Mouse (Mus musculus) midbrain, embryonic 11.5 days (tissue): ENCODE results near the gene Arhgap15. TPM values are rescaled to one million over a fixed set of nuclear protein-coding genes. Genes with fewer than 3 reads are reported as not detected.

ENCODE experiments used
- ATAC-seq: fragments of 200-750 bp; cut with Nextera tagmentation; 2 replicates; pipeline ENCODE4 v1.8.0; 2017; ENCODE audit warnings: moderate TSS enrichment, moderate library complexity; ENCODE audit not compliant: low FRiP score
- DNase-seq: peaks from one replicate; pipeline ENCODE4 v3.0.0; 2015; ENCODE audit warnings: low spot score; ENCODE audit errors: missing footprints
- H3K27ac ChIP-seq: fragments of 300-500 bp; sonication (generic); 2 replicates; pipeline ENCODE4 v1.5.1; 2014; ENCODE audit warnings: low read depth, low read length
- H3K27me3 ChIP-seq: fragments of 300-500 bp; sonication (generic); 2 replicates; pipeline ENCODE4 v1.6.1; 2014; ENCODE audit warnings: mild to moderate bottlenecking, low read length, moderate library complexity, mixed read lengths; ENCODE audit not compliant: control insufficient read depth, insufficient read depth
- H3K36me3 ChIP-seq: fragments of 300-500 bp; sonication (generic); 2 replicates; pipeline ENCODE4 v1.6.1; 2014; ENCODE audit warnings: mild to moderate bottlenecking, low read length, moderate library complexity, mixed read lengths; ENCODE audit not compliant: control insufficient read depth, insufficient read depth
- H3K4me1 ChIP-seq: fragments of 300-500 bp; sonication (generic); 2 replicates; pipeline ENCODE4 v1.6.1; 2014; ENCODE audit warnings: low read length; ENCODE audit not compliant: control insufficient read depth, insufficient read depth
- H3K4me2 ChIP-seq: fragments of 300-500 bp; sonication (generic); 2 replicates; pipeline ENCODE4 v1.6.1; 2014; ENCODE audit warnings: mild to moderate bottlenecking, moderate library complexity
- H3K4me3 ChIP-seq: fragments of 300-500 bp; sonication (generic); 2 replicates; pipeline ENCODE4 v1.5.1; 2014; ENCODE audit warnings: low read depth, low read length
- H3K9ac ChIP-seq: fragments of 300-500 bp; sonication (generic); 2 replicates; pipeline ENCODE4 v1.6.1; 2014; ENCODE audit warnings: low read length
- H3K9me3 ChIP-seq: fragments of 300-500 bp; sonication (generic); 2 replicates; pipeline ENCODE4 v1.6.1; 2016; ENCODE audit warnings: low read length; ENCODE audit not compliant: control insufficient read depth
- WGBS: fragments of 180-500 bp; shearing (Covaris S2); extraction: QIAGEN DNeasy Blood & Tissue Kit; methylation state at CpG from one replicate; pipeline ENCODE4 v1.1.7; 2014; 5-methylcytosine and 5-hydroxymethylcytosine counted together
- polyA plus RNA-seq: library from polyadenylated mRNA; unstranded; fragments of >200 nt; fragmentation: Nextera tagmentation; extraction: Ambion mirVana; gene quantifications from 2 replicates; pipeline ENCODE4 v1.2.1, GENCODE M21; 2014

Arhgap15 gene
- polyA plus RNA-seq, 1 experiment from 2014 or later, result 0.52 TPM

- Histone ChIP-seq H3K27ac (no peak overlapping the region), H3K9me3 (no peaks in the 10 kb centered on the region), H3K4me3 (no peak overlapping the region), H3K27me3 (no peaks in the 10 kb centered on the region), H3K4me2 (no peak overlapping the region), H3K9ac (no peak overlapping the region), H3K36me3 (no peaks in the 10 kb centered on the region), H3K4me1 (no peaks in the 10 kb centered on the region)
- no peak for ATAC-seq
- WGBS, result 89% methylated on average over 7 of the region's 7 CpGs
- no peak for DNase-seq
Measured at GRCm38 (mm10) chr2:43737546-43737945, 11.1 kb upstream of the Arhgap15 start.

- ATAC-seq (no peak), DNase-seq (no peak)
- Histone ChIP-seq H3K9me3 (no peaks in the 10 kb centered on the region), H3K9ac (no peak overlapping the region), H3K36me3 (no peaks in the 10 kb centered on the region), H3K27ac (no peak overlapping the region), H3K27me3 (no peaks in the 10 kb centered on the region), H3K4me3 (no peak overlapping the region), H3K4me1 (no peaks in the 10 kb centered on the region), H3K4me2 (no peak overlapping the region)
- 90% methylated on average over 10 of the region's 10 CpGs for WGBS
Measured at GRCm38 (mm10) chr2:43738562-43739112, 10.0 kb upstream of the Arhgap15 start.

GRCm38 (mm10) chr2:43739190-43739818 is 9.3 kb upstream of the Arhgap15 start:
- ATAC-seq (no peak), DNase-seq (no peak)
- no peaks in the 10 kb centered on the region for H3K27me3 ChIP-seq
- 91% methylated on average over 9 of the region's 9 CpGs for WGBS
- H3K36me3 ChIP-seq, result no peaks in the 10 kb centered on the region
- H3K27ac ChIP-seq, result no peak overlapping the region
- no peaks in the 10 kb centered on the region for H3K9me3 ChIP-seq
- H3K9ac ChIP-seq, result no peak overlapping the region
- no peak overlapping the region for H3K4me3 ChIP-seq
- no peaks in the 10 kb centered on the region for H3K4me1 ChIP-seq
- no peak overlapping the region for H3K4me2 ChIP-seq

- 88% methylated on average over 3 of the region's 3 CpGs for WGBS
- DNase-seq (no peak), ATAC-seq (no peak)
- H3K27ac ChIP-seq, result no peak overlapping the region
- no peaks in the 10 kb centered on the region for H3K4me1 ChIP-seq
- no peak overlapping the region for H3K4me3 ChIP-seq
- no peaks in the 10 kb centered on the region for H3K27me3 ChIP-seq
- no peak overlapping the region for H3K4me2 ChIP-seq
- H3K36me3 ChIP-seq, result no peaks in the 10 kb centered on the region
- no peaks in the 10 kb centered on the region for H3K9me3 ChIP-seq
- no peak overlapping the region for H3K9ac ChIP-seq
Measured at GRCm38 (mm10) chr2:43749321-43749720, 697 bp downstream of the Arhgap15 start.

- Histone ChIP-seq H3K4me1 (no peaks in the 10 kb centered on the region), H3K4me3 (no peak overlapping the region), H3K9ac (no peak overlapping the region), H3K27me3 (no peaks in the 10 kb centered on the region), H3K9me3 (no peaks in the 10 kb centered on the region), H3K27ac (no peak overlapping the region), H3K4me2 (no peak overlapping the region), H3K36me3 (no peaks in the 10 kb centered on the region)
- ATAC-seq (no peak), DNase-seq (no peak)
- WGBS, result 95% methylated on average over 3 of the region's 3 CpGs
Measured at GRCm38 (mm10) chr2:43755899-43756298, 7.3 kb downstream of the Arhgap15 start.

- Histone ChIP-seq H3K9ac (no peak overlapping the region), H3K4me1 (no peaks in the 10 kb centered on the region), H3K27ac (no peak overlapping the region), H3K4me3 (no peak overlapping the region), H3K9me3 (no peaks in the 10 kb centered on the region), H3K4me2 (no peak overlapping the region), H3K27me3 (no peaks in the 10 kb centered on the region), H3K36me3 (no peaks in the 10 kb centered on the region)
- WGBS, result 84% methylated on average over 2 of the region's 2 CpGs
- DNase-seq (no peak), ATAC-seq (no peak)
Measured at GRCm38 (mm10) chr2:43756626-43757025, 8.0 kb downstream of the Arhgap15 start.

- no peak for ATAC-seq
- Histone ChIP-seq H3K27me3 (no peaks in the 10 kb centered on the region), H3K27ac (no peak overlapping the region), H3K4me2 (no peak overlapping the region), H3K36me3 (no peaks in the 10 kb centered on the region), H3K9me3 (no peaks in the 10 kb centered on the region), H3K4me3 (no peak overlapping the region), H3K9ac (no peak overlapping the region), H3K4me1 (no peaks in the 10 kb centered on the region)
- no peak for DNase-seq
- 88% methylated on average over 3 of the region's 3 CpGs for WGBS
Measured at GRCm38 (mm10) chr2:43761735-43762134, 13.1 kb downstream of the Arhgap15 start.

GRCm38 (mm10) chr2:43763279-43763678 is 14.7 kb downstream of the Arhgap15 start:
- no peaks in the 10 kb centered on the region for H3K27me3 ChIP-seq
- H3K4me1 ChIP-seq, result no peaks in the 10 kb centered on the region
- no peak overlapping the region for H3K4me2 ChIP-seq
- no peak overlapping the region for H3K27ac ChIP-seq
- no peaks in the 10 kb centered on the region for H3K36me3 ChIP-seq
- H3K4me3 ChIP-seq, result no peak overlapping the region
- no peak overlapping the region for H3K9ac ChIP-seq
- WGBS, result 78% methylated on average over 5 of the region's 5 CpGs
- DNase-seq (no peak), ATAC-seq (no peak)
- no peaks in the 10 kb centered on the region for H3K9me3 ChIP-seq

- DNase-seq (no peak), ATAC-seq (no peak)
- no peaks in the 10 kb centered on the region for H3K9me3 ChIP-seq
- 86% methylated on average over 1 of the region's 1 CpGs for WGBS
- H3K4me1 ChIP-seq, result no peaks in the 10 kb centered on the region
- no peak overlapping the region for H3K9ac ChIP-seq
- no peak overlapping the region for H3K4me3 ChIP-seq
- H3K36me3 ChIP-seq, result no peaks in the 10 kb centered on the region
- no peaks in the 10 kb centered on the region for H3K27me3 ChIP-seq
- no peak overlapping the region for H3K27ac ChIP-seq
- H3K4me2 ChIP-seq, result no peak overlapping the region
Measured at GRCm38 (mm10) chr2:43764456-43764855, 15.8 kb downstream of the Arhgap15 start.
